Mouse (Mus musculus) right cerebral cortex, postnatal 4 days (tissue): ENCODE data around the gene Plpp4.

ENCODE experiments used
- DNase-seq: peaks from one replicate; pipeline ENCODE4 v3.0.0-alpha.2; 2022

The Plpp4 gene

GRCm38 (mm10) chr7:129256621-129257373 is at the start of gene Plpp4:
Gene Plpp4, plus strand, starts transcription at chr7:129257031.
- DNase-seq, result peak; percentile 57

DNA sequence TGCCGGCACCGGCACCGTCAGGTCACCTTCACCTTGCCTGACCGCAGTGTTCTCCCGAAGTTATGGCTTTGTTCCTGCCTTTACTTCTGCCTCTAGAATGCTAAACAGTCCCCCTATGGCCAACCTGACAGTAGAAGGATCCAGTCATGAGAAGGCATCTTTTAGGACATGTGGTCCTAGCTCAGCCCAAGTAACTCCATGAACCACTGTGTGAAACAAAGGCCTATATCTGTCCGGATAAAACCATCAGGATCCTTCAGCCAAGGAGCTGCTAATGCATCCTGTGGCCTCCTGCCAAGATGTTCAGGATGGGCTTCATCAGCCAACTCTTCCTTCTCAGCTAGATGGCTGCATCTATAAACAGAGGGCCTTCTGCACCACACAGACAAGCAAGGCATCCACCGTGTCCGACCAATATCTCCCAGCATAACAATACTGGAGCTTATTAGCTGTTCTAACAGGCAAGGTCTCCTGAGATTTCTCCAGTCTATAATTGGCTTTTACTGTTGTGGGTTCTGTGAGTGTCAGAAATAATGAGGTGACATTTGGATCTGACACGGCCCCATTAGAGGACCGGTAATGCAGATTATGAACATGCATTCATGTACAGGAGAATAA is 40.8 kb upstream of the Plpp4 start:
- DNase-seq, result no peak

DNA sequence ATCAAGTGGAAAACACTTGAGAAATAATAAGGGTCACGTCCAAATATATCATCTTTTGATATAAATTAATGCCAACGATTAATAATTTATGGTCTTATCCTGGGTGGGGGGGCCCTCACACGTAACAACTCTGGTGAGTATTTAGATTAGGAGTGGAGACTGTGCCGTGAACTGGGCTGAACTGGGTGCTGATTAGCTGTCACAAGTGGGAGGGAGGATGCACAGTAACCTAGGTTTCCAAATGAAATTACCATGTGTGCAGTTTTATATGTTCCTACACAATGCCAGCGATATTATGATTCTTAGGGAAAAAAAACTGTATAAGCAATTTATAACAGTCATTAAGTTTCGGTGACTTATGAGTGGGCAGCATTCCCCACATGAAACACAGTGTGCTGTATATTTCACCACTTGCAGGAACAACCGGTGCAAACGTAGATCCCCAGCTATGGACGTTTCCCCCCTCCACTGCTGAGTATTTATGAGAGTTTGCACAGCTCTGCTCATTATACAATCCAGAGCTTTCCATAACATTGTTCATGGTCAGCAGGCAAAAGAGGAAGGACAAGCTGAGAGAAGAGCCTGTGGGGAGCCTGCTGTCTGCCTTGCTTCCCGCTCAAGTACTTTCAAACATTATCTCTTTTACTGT is 40.2 kb upstream of the Plpp4 start:
- DNase-seq, result no peak

GRCm38 (mm10) chr7:129220948-129221347 is 35.9 kb upstream of the Plpp4 start:
- DNase-seq, result no peak

DNA sequence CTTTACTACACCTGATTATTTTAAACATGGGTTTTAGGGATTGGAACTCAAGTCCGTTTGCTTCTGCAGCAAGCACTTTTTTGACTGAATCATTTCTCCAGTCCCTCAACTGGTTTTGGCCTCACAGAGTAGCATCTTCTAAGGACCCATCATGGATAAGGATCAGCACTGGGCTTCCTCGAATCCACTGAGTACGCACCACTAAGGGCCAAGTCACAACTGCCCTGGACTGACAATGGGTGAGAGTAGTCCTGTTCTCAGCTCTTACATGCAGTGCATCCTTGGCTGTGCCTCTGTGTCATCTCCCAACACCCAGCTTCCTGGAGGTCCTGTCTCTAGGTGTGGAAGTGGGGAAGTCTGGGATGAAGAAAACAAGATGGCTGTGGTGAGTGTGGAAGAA is 35.2 kb upstream of the Plpp4 start:
- DNase-seq, result no peak

- DNase-seq, result peak; percentile 52
Measured at GRCm38 (mm10) chr7:129235410-129235809, 21.4 kb upstream of the Plpp4 start.

- no peak for DNase-seq
Measured at GRCm38 (mm10) chr7:129235995-129236394, 20.8 kb upstream of the Plpp4 start.

- DNase-seq, result no peak
Measured at GRCm38 (mm10) chr7:129250981-129251380, 5.8 kb upstream of the Plpp4 start.

DNA sequence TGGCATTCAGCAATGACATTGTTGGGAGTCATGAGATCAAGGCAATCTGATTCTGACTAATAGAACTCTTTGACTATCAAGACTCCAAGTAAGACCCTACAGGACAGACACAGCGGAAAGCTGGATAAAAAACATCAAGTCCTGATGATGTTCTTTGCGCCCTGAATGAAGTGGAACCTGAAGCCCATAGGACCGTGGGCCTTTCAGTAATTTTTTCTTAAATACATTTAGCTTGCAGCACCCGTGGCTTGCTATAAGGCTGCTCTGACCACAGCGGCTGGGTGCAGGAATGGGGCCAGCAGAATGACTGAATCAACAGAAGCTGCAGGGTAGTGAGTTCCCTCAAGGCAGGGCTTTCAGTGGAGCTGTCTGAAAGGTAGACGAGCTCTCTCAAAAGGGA is 3.4 kb upstream of the Plpp4 start:
- no peak for DNase-seq

DNA sequence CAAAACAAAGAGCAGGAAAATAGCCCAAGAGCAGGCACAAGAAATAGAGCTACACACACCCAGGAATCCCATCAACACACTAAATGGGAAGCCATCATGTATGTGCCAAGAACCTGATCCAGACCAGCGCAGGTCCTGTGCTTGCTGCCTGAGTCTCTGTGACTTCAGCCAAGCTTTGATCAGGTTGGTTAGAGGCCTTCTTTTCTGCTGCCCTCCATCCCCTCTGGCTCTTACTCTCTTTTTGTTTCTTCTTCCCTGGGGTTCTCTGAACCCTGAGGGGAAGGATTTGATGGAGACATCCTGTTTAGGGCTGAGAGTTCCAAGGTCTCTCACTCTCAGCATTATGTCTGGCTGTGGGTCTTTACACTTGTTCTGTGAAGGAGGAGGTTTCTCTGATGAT is 2.7 kb upstream of the Plpp4 start:
- DNase-seq, result no peak

DNA sequence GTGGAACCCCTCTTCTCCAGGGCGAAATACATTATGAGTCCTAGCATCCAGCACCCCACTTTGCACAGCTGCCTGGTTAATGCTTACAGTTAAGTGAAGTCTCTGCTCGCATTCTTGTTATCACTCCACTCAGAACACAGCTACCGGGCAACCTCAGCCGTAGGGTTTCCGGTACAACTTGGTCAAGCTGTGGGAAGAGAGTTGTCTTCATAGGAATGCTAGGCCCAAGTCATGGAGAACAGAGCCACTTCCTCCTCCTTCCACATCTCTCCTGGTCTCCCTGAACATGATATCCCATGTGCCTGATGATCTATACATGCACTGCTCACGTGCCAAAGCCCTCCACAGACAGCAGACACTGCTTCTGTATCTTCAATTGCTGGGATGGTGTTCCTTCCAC is 1.4 kb upstream of the Plpp4 start:
- no peak for DNase-seq

DNA sequence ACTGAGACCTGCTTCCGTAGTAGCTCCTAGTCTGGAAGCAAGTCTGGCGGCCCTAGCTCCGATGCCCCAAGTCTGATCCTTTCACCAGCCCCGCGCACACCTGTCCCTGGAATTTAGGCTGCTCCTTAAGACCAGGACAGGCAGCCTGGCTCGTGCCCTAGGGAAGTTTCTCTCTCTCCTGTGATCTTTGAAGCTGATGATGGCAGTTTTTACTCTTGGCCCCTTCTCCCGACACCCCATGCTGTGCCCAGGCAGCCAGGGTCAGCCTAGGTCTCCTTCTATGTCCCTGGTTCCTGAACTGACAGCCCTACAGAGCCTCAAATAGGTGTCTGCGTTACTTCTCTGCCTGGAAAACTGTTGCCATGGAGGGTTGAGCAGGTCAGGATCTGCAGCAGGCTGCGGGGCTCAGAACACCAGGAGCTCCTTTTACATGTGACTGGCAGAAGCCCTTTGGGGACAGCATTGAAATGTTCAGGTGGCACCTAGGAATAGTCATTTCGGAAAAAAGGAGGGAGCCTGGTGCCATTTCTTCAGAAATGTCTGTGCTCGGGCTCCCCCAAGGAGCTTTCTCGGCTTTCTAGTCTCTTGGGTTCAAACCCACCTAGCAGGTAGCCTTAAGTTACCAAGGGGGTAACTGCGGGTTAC is 665 bp downstream of the Plpp4 start:
- no peak for DNase-seq

- no peak for DNase-seq
Measured at GRCm38 (mm10) chr7:129258331-129258730, 1.5 kb downstream of the Plpp4 start.

DNA sequence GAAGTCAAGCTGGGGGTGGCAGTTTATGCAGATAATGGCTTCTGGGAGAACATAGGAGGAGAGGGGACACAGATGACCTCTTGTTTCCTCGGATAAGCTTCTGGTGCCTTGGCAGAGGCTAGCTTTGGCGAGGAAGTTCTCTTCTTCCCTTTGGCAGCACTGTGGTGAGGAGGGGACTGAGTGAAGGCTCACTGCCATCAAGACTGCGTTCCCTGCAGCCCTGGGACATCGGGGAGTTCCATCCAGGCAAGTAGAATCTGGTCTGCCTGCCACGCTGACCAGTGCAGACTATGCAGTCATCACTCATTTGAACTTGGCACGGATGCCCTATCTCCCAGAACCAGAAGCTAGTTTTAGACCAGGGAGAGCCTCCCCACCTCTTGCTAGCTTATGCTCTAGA is 2.4 kb downstream of the Plpp4 start:
- no peak for DNase-seq

DNA sequence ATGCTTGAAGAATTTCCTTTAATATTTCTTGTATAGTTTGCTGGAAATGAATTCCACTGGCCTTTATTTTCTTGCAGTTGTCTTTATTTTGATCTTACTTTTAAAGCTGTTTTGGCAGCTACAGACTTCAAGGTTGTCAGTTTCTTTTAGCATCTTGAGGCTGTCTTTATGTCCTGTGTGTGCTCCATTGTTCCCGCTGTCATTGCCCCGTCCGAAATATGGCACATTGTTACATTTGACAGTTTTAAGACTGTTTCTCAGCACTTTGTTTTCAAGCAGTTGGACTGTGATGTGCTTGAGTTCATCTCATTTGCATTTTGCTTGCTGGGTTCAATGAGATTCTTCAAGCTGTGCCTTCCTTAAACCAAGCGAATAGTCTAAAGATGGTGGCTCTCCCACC is 17.0 kb downstream of the Plpp4 start:
- DNase-seq, result no peak

DNA sequence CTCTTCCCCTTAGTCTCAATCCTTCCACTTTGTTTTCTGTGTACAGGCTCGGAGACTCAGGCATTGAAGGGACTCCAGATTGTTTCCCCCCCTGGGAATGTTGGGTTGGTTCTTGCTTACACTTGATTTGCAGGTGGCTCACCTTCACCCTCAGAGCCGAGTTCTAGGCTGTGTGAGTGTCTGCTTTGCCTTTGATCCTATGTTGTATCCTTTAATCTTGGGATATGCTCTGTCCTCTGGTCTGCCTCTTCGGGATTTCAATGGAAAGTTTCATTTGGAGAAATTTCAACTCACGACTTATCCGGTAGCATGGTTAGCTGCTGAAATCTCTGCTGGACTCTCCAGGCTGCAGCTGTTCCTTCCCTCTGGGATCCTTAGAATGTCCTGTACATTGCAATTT is 17.9 kb downstream of the Plpp4 start:
- no peak for DNase-seq

GRCm38 (mm10) chr7:129277751-129278150 is 20.9 kb downstream of the Plpp4 start:
- no peak for DNase-seq

- no peak for DNase-seq
Measured at GRCm38 (mm10) chr7:129278801-129279200, 22.0 kb downstream of the Plpp4 start.

- no peak for DNase-seq
Measured at GRCm38 (mm10) chr7:129279261-129279660, 22.4 kb downstream of the Plpp4 start.

- no peak for DNase-seq
Measured at GRCm38 (mm10) chr7:129281966-129282365, 25.1 kb downstream of the Plpp4 start.

GRCm38 (mm10) chr7:129285186-129285868 is 28.5 kb downstream of the Plpp4 start:
- no peak for DNase-seq

DNA sequence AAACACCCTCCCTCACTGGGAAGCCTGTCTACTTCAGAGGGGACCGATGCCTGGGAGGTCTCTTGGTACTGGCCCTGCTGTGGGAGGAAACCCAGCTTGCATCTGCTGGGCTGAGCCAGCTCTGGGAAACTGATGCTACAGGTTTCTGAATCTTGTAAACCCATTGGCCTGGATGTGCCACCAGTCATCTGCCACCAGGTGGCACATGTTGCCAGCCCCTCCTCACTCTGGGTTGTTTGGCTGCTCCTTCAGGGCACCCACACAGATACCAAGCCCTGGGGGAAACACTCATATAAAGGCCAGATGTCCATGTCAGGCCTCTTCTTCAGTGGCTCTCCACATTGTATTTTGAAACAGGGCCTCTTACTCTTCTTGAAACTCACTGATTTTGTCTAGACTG is 36.4 kb downstream of the Plpp4 start:
- no peak for DNase-seq

DNA sequence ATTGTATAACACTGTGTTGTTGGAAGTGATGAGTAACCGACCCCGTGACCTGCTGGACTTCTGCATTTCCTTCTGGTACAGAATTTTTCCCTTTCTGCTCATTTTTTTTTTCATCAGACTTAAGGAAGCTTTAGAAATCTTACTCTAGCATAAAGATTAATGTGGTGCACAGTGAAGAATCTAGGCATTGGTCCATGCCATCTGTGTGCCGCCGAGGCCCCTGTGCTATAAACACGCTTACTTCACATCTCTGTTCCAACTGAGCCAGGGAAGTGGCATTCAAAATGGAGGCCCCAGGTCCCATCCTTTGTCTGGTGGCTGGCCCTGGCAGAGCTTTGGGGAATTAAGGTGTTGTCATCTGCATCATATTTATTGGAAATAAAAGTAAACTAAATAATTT is 44.8 kb downstream of the Plpp4 start:
- DNase-seq, result no peak
